20 mouse cellular contexts compared by ENCODE assay signal in genomic region chr7:140006861-140007611, GRCm38 (mm10). TPM values are rescaled to one million over a fixed set of nuclear protein-coding genes. Genes with fewer than 3 reads are reported as not detected.
"Had no signal": no experiment of that assay in that cellular context is flagged by ENCODE, and none has a peak within 500 bp of the region (broad histone marks: within the 10 kb centered on the region; RNA-seq: fewer than 3 reads in every experiment).

No protein-coding gene starts in this region.

- H3K27me3 ChIP-seq: intestine, embryonic 15.5 days; lung, embryonic 15.5 days; neural tube, embryonic 13.5 days; stomach, embryonic 15.5 days had no signal

- H3K9me3 ChIP-seq: intestine, embryonic 15.5 days; limb, embryonic 10.5 days; lung, embryonic 15.5 days; neural tube, embryonic 13.5 days; stomach, embryonic 15.5 days had no signal

- H3K9ac ChIP-seq: intestine, embryonic 15.5 days; lung, embryonic 15.5 days; neural tube, embryonic 13.5 days; stomach, embryonic 15.5 days had no signal

- H3K27ac ChIP-seq: intestine, embryonic 15.5 days; left cerebral cortex, adult 2 months; limb, embryonic 10.5 days; lung, embryonic 15.5 days; macrophage; neural tube, embryonic 13.5 days; stomach, embryonic 15.5 days had no signal

- ATAC-seq: intestine, embryonic 15.5 days had no signal

- H3K4me2 ChIP-seq: intestine, embryonic 15.5 days; liver, embryonic 11.5 days; lung, embryonic 15.5 days; neural tube, embryonic 13.5 days; stomach, embryonic 15.5 days had no signal

- H3K4me1 ChIP-seq: intestine, embryonic 15.5 days; limb, embryonic 10.5 days; lung, embryonic 15.5 days; neural tube, embryonic 13.5 days; stomach, embryonic 15.5 days had no signal

- DNase-seq: kidney, adult 18-20 months; kidney, postnatal 10 days; kidney, postnatal 4 days; lung, postnatal 14 days; midbrain, embryonic 14.5 days; right cerebral cortex, postnatal 14 days; thymus, postnatal 25 days had no signal

- H3K4me3 ChIP-seq: intestine, embryonic 15.5 days; left cerebral cortex, adult 2 months; limb, embryonic 10.5 days; lung, embryonic 15.5 days; neural tube, embryonic 13.5 days; stomach, embryonic 15.5 days had no signal

RNA-seq across cellular contexts. Expression of gene 6430531B16Rik, which starts 28.5 kb away (rescaled TPM):
- total RNA-seq: monocyte, adult 5-6 weeks had no signal
- polyA plus RNA-seq: liver, embryonic 11.5 days; liver, embryonic 16.5 days; macrophage had no signal

RNA-seq across cellular contexts. Expression of gene Msx3, which starts 41.9 kb away (rescaled TPM):
- total RNA-seq: left cerebral cortex, adult 2 months; monocyte, adult 5-6 weeks had no signal
- polyA plus RNA-seq: intestine, embryonic 15.5 days; kidney, embryonic 14.5 days; limb, embryonic 10.5 days; limb, embryonic 14.5 days; liver, embryonic 16.5 days; lung, embryonic 15.5 days; macrophage; stomach, embryonic 15.5 days; testis, adult 2 months had no signal
